Mouse (Mus musculus) MEL (cell line): ENCODE data around the gene Olfr917. TPM values are rescaled to one million over a fixed set of nuclear protein-coding genes. Genes with fewer than 3 reads are reported as not detected.

ENCODE experiments used
- DNase-seq: peaks from one replicate; pipeline ENCODE4 v3.0.0; 2011; ENCODE audit warnings: low read depth, low spot score
- H3K27ac ChIP-seq: 2 replicates; pipeline ENCODE4 v1.5.1; 2012; ENCODE audit warnings: low read depth, mild to moderate bottlenecking, control low read depth, low read length, moderate library complexity; ENCODE audit not compliant: control insufficient read depth
- H3K27me3 ChIP-seq, 2 experiments: fragments of 150-350 bp in 1 of 2; sonication (generic) in 1 of 2; 2 replicates each; pipeline ENCODE4 v1.6.1; 2012; ENCODE audit warnings: low read length in 2 of 2, mild to moderate bottlenecking in 2 of 2, improper control_type of control experiment in 1 of 2, moderate library complexity in 1 of 2; ENCODE audit not compliant: insufficient read depth in 2 of 2, control insufficient read depth in 1 of 2
- H3K36me3 ChIP-seq, 2 experiments: 2 replicates each; pipeline ENCODE4 v1.6.1; 2012 to 2014; ENCODE audit warnings: low read length in 2 of 2, improper control_type of control experiment in 1 of 2, inconsistent platforms in 1 of 2, mild to moderate bottlenecking in 1 of 2; ENCODE audit not compliant: insufficient read depth in 2 of 2, control insufficient read depth in 1 of 2
- H3K4me1 ChIP-seq, 2 experiments: fragments of 150-350 bp in 1 of 2; sonication (generic) in 1 of 2; 2 replicates each; pipeline ENCODE4 v1.6.1; 2012; ENCODE audit warnings: low read length in 2 of 2, improper control_type of control experiment in 1 of 2, mild to moderate bottlenecking in 1 of 2; ENCODE audit not compliant: insufficient read depth in 2 of 2, control insufficient read depth in 1 of 2
- H3K4me3 ChIP-seq, 2 experiments: fragments of 150-350 bp in 1 of 2; sonication (generic) in 1 of 2; 2 replicates each; pipeline ENCODE4 v1.5.1; 2012; ENCODE audit warnings: low read depth in 2 of 2, low read length in 2 of 2, mild to moderate bottlenecking in 2 of 2, moderate library complexity in 2 of 2, control low read depth in 1 of 2, improper control_type of control experiment in 1 of 2; ENCODE audit not compliant: control insufficient read depth in 1 of 2, insufficient read depth in 1 of 2
- H3K79me2 ChIP-seq: 2 replicates; pipeline ENCODE4 v1.6.1; 2012; ENCODE audit warnings: mild to moderate bottlenecking, low read length, moderate library complexity; ENCODE audit not compliant: control insufficient read depth, poor library complexity, insufficient read depth
- H3K9ac ChIP-seq: 2 replicates; pipeline ENCODE4 v1.6.1; 2012; ENCODE audit warnings: low read depth, mild to moderate bottlenecking, control low read depth, low read length, moderate library complexity; ENCODE audit not compliant: control insufficient read depth, poor library complexity, severe bottlenecking
- H3K9me3 ChIP-seq: fragments of 150-350 bp; sonication (generic); replicated peaks from 2 replicates; pipeline ENCODE4 v1.6.1; 2012; ENCODE audit warnings: mild to moderate bottlenecking, low read length, improper control_type of control experiment, moderate library complexity; ENCODE audit not compliant: insufficient read depth
- BHLHE40 ChIP-seq: IDR thresholded peaks from 2 replicates; pipeline ENCODE4 v1.6.1; 2012; ENCODE audit warnings: low read depth, mild to moderate bottlenecking, inconsistent platforms, low read length, improper control_type of control experiment, borderline replicate concordance
- CHD1 ChIP-seq: IDR thresholded peaks from 2 replicates; pipeline ENCODE4 v1.6.1; 2012; ENCODE audit warnings: low read depth, mild to moderate bottlenecking, inconsistent platforms, low read length, improper control_type of control experiment
- CHD2 ChIP-seq: IDR thresholded peaks from 2 replicates; pipeline ENCODE4 v1.6.1; 2011; ENCODE audit warnings: low read length, improper control_type of control experiment
- E2F4 ChIP-seq: IDR thresholded peaks from 2 replicates; pipeline ENCODE4 v1.6.1; 2011; ENCODE audit warnings: low read depth, low read length, improper control_type of control experiment, borderline replicate concordance
- EP300 ChIP-seq, 2 experiments: IDR thresholded peaks; 2 replicates each; pipeline ENCODE4 v1.6.1; 2011; ENCODE audit warnings: improper control_type of control experiment in 2 of 2, low read length in 2 of 2, low read depth in 1 of 2, mild to moderate bottlenecking in 1 of 2
- ETS1 ChIP-seq: IDR thresholded peaks from 2 replicates; pipeline ENCODE4 v1.6.1; 2012; ENCODE audit warnings: low read depth, mild to moderate bottlenecking, inconsistent platforms, low read length, improper control_type of control experiment, moderate library complexity
- GATA1 ChIP-seq: IDR thresholded peaks from 2 replicates; pipeline ENCODE4 v1.6.1; 2011; ENCODE audit warnings: low read depth, low read length, improper control_type of control experiment
- JUND ChIP-seq: IDR thresholded peaks from 2 replicates; pipeline ENCODE4 v1.6.1; 2011; ENCODE audit warnings: low read depth, mild to moderate bottlenecking, improper control_type of control experiment, low read length
- MAZ ChIP-seq: IDR thresholded peaks from 2 replicates; pipeline ENCODE4 v1.6.1; 2012; ENCODE audit warnings: low read depth, mild to moderate bottlenecking, inconsistent platforms, low read length, improper control_type of control experiment
- MEF2A ChIP-seq: IDR thresholded peaks from 2 replicates; pipeline ENCODE4 v1.6.1; 2014; ENCODE audit warnings: low read depth, mild to moderate bottlenecking, inconsistent platforms, low read length, improper control_type of control experiment; ENCODE audit not compliant: poor library complexity, insufficient replicate concordance, severe bottlenecking; ENCODE audit errors: extremely low read depth
- MXI1 ChIP-seq: IDR thresholded peaks from 2 replicates; pipeline ENCODE4 v1.6.1; 2011; ENCODE audit warnings: mild to moderate bottlenecking, low read depth, low read length, improper control_type of control experiment
- MYB ChIP-seq: IDR thresholded peaks from 2 replicates; pipeline ENCODE4 v1.6.1; 2011; ENCODE audit warnings: mild to moderate bottlenecking, low read depth, low read length, improper control_type of control experiment
- MYC ChIP-seq: IDR thresholded peaks from 2 replicates; pipeline ENCODE4 v1.6.1; 2011; ENCODE audit warnings: low read depth, mild to moderate bottlenecking, low read length, improper control_type of control experiment, moderate library complexity
- POLR2AphosphoS2 ChIP-seq: IDR thresholded peaks from 2 replicates; pipeline ENCODE4 v1.6.1; 2011; ENCODE audit warnings: low read length, improper control_type of control experiment
- RCOR1 ChIP-seq: IDR thresholded peaks from 2 replicates; pipeline ENCODE4 v1.6.1; 2012; ENCODE audit warnings: low read depth, mild to moderate bottlenecking, inconsistent platforms, low read length, improper control_type of control experiment
- SIN3A ChIP-seq: IDR thresholded peaks from 2 replicates; pipeline ENCODE4 v1.6.1; 2012; ENCODE audit warnings: low read length, improper control_type of control experiment, inconsistent platforms
- TBP ChIP-seq: IDR thresholded peaks from 2 replicates; pipeline ENCODE4 v1.8.0; 2011; ENCODE audit warnings: low read depth, low read length, improper control_type of control experiment
- TCF12 ChIP-seq: IDR thresholded peaks from 2 replicates; pipeline ENCODE4 v1.6.1; 2014; ENCODE audit warnings: low read depth, mild to moderate bottlenecking, inconsistent platforms, low read length, improper control_type of control experiment, moderate library complexity
- UBTF ChIP-seq: IDR thresholded peaks from 2 replicates; pipeline ENCODE4 v1.6.1; 2012; ENCODE audit warnings: low read depth, mild to moderate bottlenecking, inconsistent platforms, low read length, improper control_type of control experiment, moderate library complexity, borderline replicate concordance; ENCODE audit not compliant: insufficient read depth
- USF2 ChIP-seq, 2 experiments: IDR thresholded peaks; 2 replicates each; pipeline ENCODE4 v1.6.1; 2011 to 2012; ENCODE audit warnings: improper control_type of control experiment in 2 of 2, low read length in 2 of 2, borderline replicate concordance in 1 of 2, inconsistent platforms in 1 of 2, low read depth in 1 of 2, mild to moderate bottlenecking in 1 of 2; ENCODE audit not compliant: insufficient read depth in 1 of 2
- ZKSCAN1 ChIP-seq: IDR thresholded peaks from 2 replicates; pipeline ENCODE4 v1.6.1; 2012; ENCODE audit warnings: low read depth, mild to moderate bottlenecking, inconsistent platforms, low read length, improper control_type of control experiment, moderate library complexity
- polyA plus RNA-seq, 2 experiments: library from polyadenylated mRNA; stranded (reverse) in 1 of 2; unstranded in 1 of 2; fragments of >175 nt in 1 of 2; fragments of >200 nt in 1 of 2; gene quantifications; 2 replicates each; pipeline versions ENCODE4 v1.2.1 to v1.2.4; 2012; ENCODE audit warnings: low replicate concordance in 2 of 2, low read depth in 1 of 2; ENCODE audit not compliant: insufficient read length in 2 of 2, insufficient read depth in 1 of 2, missing spikeins in 1 of 2
- total RNA-seq: library from RNA; depleted of rRNA; stranded (reverse); fragments of 300-350 nt; gene quantifications from 2 replicates; pipeline ENCODE4 v1.2.3, GENCODE M21; 2012; rRNA removed

Olfr917 gene
- total RNA-seq (not detected in 2 replicates), polyA plus RNA-seq (not detected)

DNA sequence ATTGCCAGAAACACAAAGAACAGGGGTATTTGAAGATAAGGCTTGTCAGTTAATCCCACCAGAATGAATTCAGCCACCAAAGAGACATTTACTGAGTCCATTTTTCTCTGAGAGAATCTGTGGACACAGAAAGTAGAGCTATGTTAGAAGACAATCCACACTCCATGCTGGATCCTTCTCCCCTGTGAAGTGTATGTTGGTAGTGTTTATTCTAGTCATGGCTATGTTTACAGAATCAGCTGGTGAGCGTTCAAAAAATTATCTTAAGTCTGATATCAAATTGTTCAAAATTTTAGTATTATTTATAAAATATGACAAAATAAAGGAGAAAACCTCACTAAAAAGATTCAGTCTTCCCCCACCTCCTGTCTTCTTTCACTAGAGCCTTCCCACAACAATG is at the start of gene Olfr917:
Gene Olfr917 (minus strand): TSS at position 101 of the 400 bp plus-strand sequence.
- H3K9me3 ChIP-seq, result no peaks in the 10 kb centered on the region
- no peaks in the 10 kb centered on the region for H3K4me1 ChIP-seq
- no peak within 1 kb of the TSS for H3K9ac ChIP-seq
- H3K27ac ChIP-seq, result no peak within 1 kb of the TSS
- TF ChIP-seq RCOR1 (no peak), TBP (no peak), MYC (no peak), BHLHE40 (no peak), MEF2A (no peak), TCF12 (no peak), EP300 (IDR thresholded peaks at IDR 0.05; ENCODE audit: low read depth in 1 of 2, low read length in 2 of 2) (no peak)
- H3K4me3 ChIP-seq, result no peak within 1 kb of the TSS
- H3K79me2 ChIP-seq, result no peaks in the 10 kb centered on the region
- H3K36me3 ChIP-seq, result no peaks in the 10 kb centered on the region
- DNase-seq, result no peak
- H3K27me3 ChIP-seq, result no peaks in the 10 kb centered on the region

DNA sequence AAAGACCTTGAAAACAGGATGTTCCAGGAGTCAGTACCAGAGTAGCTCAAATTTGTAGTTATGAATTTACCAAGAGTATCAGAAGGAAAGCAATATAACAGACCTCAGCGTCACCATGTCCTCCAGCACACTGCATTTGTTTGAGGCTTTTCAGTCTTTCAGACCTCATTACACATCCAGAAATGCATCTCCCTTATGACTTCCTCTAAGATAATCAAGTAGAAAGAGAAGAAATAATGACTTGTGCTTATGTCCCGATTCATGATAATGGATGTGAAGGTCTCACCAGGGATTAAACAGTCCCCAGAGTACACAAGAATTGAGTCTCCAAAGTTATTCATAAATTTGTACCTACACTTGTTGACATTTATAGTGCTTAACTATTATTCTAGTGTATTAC is 8.9 kb upstream of the Olfr917 start, which contains the start of gene Olfr918:
Gene Olfr918 (minus strand): TSS at position 101 of the 400 bp plus-strand sequence.
- H3K36me3 ChIP-seq, result peaks cover 0 to 3% of the 10 kb centered on the region in 2 experiments; a peak in 1 of 4 replicates
- H3K9me3 ChIP-seq, result no peaks in the 10 kb centered on the region
- H3K79me2 ChIP-seq, result no peaks in the 10 kb centered on the region
- no peak within 1 kb of the TSS for H3K4me3 ChIP-seq
- H3K27me3 ChIP-seq, result no peaks in the 10 kb centered on the region
- no peak within 1 kb of the TSS for H3K27ac ChIP-seq
- peaks cover 0 to 7% of the 10 kb centered on the region in 2 experiments; a peak in 2 of 4 replicates for H3K4me1 ChIP-seq
- no peak for TF ChIP-seq MXI1
- no peak for TF ChIP-seq MYC
- no peak for TF ChIP-seq EP300 (IDR thresholded peaks at IDR 0.05; ENCODE audit: low read depth in 1 of 2, low read length in 2 of 2)
- TF ChIP-seq E2F4, result no peak
- TF ChIP-seq MAZ, result no peak
- no peak for TF ChIP-seq GATA1
- TF ChIP-seq ZKSCAN1, result no peak
- no peak for TF ChIP-seq MYB
- no peak for TF ChIP-seq CHD1
- TF ChIP-seq UBTF, result no peak
- TF ChIP-seq ETS1, result no peak
- TF ChIP-seq POLR2AphosphoS2, result no peak
- TF ChIP-seq USF2 (IDR thresholded peaks at IDR 0.05; ENCODE audit: borderline replicate concordance in 1 of 2, insufficient read depth in 1 of 2, low read depth in 1 of 2, low read length in 2 of 2), result no peak
- TF ChIP-seq JUND, result no peak
- TF ChIP-seq SIN3A, result no peak
- TF ChIP-seq CHD2, result no peak
- TF ChIP-seq, all 39 proteins: peak for 0
- H3K9ac ChIP-seq, result no peak within 1 kb of the TSS
- DNase-seq, result no peak
